Mouse (Mus musculus): ENCODE measurements around the gene Sez6l.
A peak's percentile ranks its signal among the peaks of the same experiment; 100 is the strongest.
"Not testable (repeated sequence)": the region's sequence is repeated elsewhere in the genome, so short reads cannot be mapped to it uniquely, and the experiment has no call there.

Sez6l gene

DNA sequence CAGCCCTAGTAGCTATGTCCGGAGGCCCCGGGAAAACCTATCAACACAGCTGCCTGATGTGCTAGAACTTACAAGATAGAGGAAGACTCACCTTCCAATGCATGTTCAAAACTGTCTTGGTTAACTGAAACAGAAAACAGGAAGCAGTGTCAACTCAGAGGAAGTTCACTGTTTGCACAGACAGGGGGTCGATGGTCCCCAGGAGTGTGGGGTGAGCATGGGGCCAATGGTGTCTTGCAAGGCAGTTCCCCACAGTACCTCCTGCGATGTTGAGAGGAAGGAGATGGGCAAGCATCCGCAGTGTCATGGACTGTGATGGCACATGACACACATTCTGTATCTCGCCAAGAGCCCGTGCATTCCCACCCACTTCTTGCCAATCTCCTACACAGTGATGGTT, 150.3 kb downstream of the Sez6l start:
- DNase-seq = no peak

- DNase-seq = no peak
Measured at GRCm38 (mm10) chr5:112419535-112419934, 157.4 kb downstream of the Sez6l start.

GRCm38 (mm10) chr5:112418023-112418422, 159.0 kb downstream of the Sez6l start:
- no peak for DNase-seq

- DNase-seq = no peak
Measured at GRCm38 (mm10) chr5:112416673-112417072, 160.3 kb downstream of the Sez6l start.

DNA sequence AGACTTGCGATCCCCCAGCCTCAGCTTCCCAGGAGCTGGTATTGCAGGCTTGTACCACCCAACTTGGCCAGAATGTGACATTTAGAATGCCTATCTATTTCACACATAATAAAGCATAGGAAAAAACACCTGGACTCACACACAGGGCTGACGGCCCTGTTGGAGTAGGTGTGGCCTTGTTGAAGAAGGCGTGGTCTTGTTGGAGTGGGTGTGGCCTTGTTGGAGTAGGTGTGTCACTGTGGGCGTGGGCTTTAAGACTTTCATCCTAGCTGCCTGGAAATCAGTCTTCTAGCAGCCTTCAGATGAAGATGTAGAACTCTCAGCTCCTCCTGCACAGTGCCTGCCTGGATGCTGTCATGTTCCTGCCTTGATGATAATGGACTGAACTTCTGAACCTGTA, 164.2 kb downstream of the Sez6l start:
- not testable (repeated sequence) for DNase-seq

GRCm38 (mm10) chr5:112411514-112412335, 165.3 kb downstream of the Sez6l start:
- no peak for DNase-seq

- DNase-seq = no peak
Measured at GRCm38 (mm10) chr5:112411072-112411471, 165.9 kb downstream of the Sez6l start.

DNA sequence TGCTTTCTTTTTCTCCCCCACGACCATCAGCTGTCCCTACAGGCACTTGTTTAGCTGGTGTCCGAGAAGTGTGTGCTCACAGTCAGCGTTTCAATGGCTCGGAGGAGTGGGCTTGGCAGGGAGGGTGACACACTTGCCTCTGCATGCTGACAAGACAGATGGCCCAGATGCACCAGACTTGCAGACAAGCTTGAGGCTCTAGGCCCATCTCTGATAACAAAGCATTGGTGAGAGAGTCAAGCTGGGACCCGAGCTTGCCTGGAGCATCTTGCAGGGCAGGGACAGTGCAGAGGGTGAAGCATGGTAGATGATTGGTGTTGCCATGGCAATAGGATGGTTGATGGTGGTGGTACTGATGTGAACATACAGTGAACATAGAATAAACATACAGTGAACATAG, 167.7 kb downstream of the Sez6l start:
- DNase-seq = no peak

DNA sequence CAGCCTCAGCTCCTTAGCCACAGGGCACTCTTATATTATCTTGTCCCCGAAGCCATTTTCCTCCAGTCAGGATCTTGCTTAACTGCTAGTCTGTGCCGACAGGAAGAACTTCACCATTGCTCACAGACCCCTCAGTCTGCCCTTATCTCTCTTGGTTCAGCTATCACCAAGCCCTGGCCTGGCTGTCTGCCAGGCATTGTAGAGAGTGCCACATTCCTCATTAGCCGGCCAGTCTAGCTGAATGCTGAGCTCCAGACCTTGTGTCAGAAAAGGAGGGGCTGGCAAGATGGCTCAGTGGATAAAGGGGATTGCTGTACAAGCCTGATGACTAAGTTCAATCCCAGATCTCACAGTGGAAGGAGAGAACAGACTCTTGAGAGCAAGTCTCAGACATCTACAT, 171.0 kb downstream of the Sez6l start:
- DNase-seq = no peak

- DNase-seq = no peak
Measured at GRCm38 (mm10) chr5:112402437-112402836, 174.5 kb downstream of the Sez6l start.

GRCm38 (mm10) chr5:112399284-112399683, 177.7 kb downstream of the Sez6l start:
- no peak for DNase-seq

GRCm38 (mm10) chr5:112396066-112396465, 180.9 kb downstream of the Sez6l start:
- no peak for DNase-seq

- DNase-seq = peak; percentile 80
Measured at GRCm38 (mm10) chr5:112394779-112395443, 182.1 kb downstream of the Sez6l start, which contains the start of gene Asphd2. Gene Asphd2, minus strand, starts transcription at chr5:112394866.

- DNase-seq = peak; percentile 57
Measured at GRCm38 (mm10) chr5:112394415-112394763, 182.6 kb downstream of the Sez6l start.

DNA sequence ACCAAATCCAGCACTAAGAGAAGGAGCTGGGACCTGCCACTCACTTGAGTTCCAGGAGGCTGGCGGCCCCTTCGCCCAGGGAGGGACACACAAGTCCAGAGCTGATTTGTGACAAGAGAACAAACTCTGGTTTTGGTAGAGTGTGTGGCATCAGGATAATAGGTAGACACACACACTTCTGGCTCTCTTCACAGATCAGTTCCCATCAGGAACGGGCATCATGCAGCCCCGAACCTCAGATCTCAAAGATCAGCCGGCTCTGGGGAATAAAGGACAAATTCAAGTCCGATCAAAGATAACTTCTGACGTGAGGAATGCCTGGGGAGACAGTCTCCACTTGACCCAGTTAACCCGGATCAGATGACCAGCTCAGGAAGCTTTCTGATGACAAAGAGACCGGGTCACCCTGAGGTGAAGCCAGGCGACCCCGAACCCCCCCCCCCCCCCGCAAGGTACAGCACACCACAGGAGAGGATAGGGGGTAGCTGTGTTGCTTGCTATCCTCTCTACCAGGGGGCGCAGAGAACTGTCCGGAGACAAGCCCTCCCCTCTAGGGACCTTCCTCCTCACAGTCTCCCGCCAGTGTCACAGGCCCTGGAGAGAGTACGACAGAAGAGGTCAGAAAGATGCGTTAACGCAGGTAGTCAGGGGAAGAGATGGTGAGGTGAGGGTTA, 183.1 kb downstream of the Sez6l start:
- no peak for DNase-seq

DNA sequence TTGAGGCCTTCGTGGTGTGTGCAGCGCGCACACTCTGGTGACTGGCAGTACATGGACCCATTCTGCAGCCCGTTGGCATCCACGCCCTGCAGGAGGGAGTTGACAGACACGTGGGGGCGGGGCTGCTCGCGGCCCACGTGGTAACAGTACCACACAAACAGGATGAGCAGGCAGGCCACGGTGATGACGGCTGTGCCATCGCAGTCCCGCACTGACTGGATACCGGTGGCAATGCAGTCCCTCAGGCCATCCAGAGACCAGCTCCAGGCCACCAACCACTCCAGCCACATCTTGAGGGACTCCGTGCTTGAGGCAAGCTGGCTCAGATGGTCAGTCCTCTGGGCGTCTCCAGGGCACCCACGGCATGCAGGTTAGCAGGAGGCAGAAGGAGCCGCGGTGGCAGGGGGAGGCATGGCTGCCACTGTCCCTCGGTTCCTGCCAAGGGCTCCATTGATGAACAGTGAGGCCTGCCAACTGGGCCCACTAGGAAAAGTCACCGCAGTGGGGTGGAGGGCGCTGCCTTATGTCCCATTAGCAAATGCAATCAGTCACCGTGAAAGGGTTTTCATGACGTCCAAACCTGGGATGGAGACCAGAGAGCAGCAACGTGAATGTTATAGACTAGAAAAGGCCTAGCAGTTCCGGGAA, 185.2 kb downstream of the Sez6l start:
- peak; percentile 58 for DNase-seq

DNA sequence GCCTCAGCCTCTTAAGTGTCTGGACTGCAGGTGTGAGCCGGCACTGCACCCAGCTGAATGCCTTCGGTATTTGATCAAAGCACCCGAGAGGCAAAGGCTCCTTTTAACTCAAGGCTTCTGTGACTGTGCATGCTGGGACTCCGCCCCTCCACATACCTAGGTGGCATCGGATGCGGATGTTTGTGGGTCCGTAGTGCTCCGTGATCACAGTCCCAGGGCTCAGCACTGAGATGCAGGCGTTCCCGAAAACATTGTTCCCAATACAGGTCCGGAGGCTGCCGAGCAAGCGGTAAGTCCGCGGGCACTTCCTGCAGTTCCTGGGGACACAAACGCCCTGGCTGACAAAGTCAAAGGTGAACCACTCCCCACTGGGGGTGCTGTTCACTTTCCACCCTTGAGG, 186.0 kb downstream of the Sez6l start:
- DNase-seq = no peak

DNA sequence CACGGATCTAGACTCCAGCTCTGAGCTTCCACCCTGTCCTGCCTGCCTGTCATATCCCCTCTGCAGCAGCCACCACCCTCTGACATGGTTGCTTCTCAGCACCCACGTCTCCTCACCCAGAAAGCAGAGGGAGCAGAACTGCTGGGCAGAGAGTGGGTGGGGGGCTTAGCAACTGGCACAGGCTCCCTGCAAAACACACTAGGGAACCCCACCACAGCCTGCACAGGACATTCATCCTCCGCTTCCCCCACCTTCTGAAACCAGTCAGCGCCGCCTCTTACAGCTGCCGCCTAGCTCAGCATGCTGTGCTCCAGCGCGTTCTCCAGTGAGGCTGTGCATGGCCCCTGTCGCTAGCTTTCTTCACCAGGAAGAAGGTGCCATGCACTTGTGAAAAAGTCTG, 187.6 kb downstream of the Sez6l start:
- no peak for DNase-seq

GRCm38 (mm10) chr5:112385973-112386372, 191.0 kb downstream of the Sez6l start:
- no peak for DNase-seq

DNA sequence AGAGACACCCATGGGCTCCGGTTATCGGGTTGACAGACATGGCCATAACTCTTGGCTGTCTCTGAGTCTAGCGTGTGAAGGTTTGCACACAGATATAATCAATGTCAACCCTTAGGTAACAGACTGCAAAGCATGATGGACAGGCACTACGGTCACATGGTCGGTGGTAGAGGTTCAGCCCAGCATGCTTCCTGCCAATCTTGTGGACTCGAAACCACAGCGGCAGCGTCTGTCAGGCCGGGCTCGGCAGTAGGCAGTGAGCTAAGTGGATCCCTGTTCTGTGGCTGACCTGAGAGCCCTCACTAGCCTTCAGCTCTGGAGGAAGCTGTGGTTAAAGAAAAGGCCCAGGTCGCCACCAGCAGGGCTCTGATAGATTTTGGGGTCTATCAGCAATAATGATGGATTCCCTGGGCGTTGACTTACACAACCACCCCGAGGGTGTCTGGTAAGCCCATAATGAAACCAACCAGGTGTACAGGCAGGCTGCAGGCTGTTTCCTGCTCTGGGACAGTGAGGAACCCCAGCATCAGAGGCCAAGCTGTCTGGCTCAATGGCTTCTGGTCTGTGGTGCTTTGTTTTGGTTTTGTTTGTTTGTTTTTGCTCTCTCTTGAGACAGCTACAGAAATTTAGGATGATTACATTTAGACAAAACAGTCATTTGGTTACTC, 192.0 kb downstream of the Sez6l start:
- DNase-seq = no peak

- peak; percentile 60 for DNase-seq
Measured at GRCm38 (mm10) chr5:112382641-112383330, 194.2 kb downstream of the Sez6l start.

- no peak for DNase-seq
Measured at GRCm38 (mm10) chr5:112382042-112382441, 194.9 kb downstream of the Sez6l start.

Measured in cerebellum, adult 11-12 months (tissue).